Mouse (Mus musculus) liver, postnatal 0 days (tissue): Measurements from ENCODE around the gene Syndig1.

Source experiments
- CTCF ChIP-seq: sonication (generic); IDR thresholded peaks from 2 replicates; pipeline ENCODE4 v1.5.1; 2016; ENCODE audit warnings: antibody characterized with exemption, low read depth
- EP300 ChIP-seq: IDR thresholded peaks from 2 replicates; pipeline ENCODE4 v1.6.1; 2016; ENCODE audit warnings: antibody characterized with exemption, low read depth, mild to moderate bottlenecking

GRCm38 (mm10) chr2:149923561-149923960 lies 94.5 kb downstream of the Syndig1 start:
- TF ChIP-seq EP300 (no peak), CTCF (no peak)
